Mouse (Mus musculus): Measurements from ENCODE around the gene Cxcl14.

DNA sequence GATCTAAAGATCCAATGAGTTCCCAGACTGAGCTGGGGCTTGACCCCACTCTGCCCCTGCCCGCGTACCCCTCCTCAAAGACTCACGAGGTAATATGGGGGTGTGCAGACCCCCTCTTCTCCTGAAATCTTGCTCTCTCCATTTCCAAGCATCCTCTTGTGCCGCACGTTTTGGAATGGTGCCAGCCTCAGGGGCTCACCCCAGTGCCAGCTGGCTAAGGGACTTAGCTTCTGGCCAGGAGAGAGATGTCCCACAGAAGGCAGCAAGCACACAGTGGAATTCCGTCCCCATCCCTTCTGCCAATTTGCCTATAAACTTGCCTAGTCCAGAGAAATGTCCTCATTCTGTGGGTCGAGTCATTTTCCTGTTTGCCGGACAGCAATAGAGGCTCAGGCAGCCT, 43.6 kb downstream of the Cxcl14 start:
- TF ChIP-seq CTCF (IDR thresholded peaks at IDR 0.05): no peak
- TF ChIP-seq EP300 (IDR thresholded peaks at IDR 0.05): no peak

Measured in lung, postnatal 0 days (tissue).